Mouse (Mus musculus): ENCODE measurements around the gene Ptpn21.

DNA sequence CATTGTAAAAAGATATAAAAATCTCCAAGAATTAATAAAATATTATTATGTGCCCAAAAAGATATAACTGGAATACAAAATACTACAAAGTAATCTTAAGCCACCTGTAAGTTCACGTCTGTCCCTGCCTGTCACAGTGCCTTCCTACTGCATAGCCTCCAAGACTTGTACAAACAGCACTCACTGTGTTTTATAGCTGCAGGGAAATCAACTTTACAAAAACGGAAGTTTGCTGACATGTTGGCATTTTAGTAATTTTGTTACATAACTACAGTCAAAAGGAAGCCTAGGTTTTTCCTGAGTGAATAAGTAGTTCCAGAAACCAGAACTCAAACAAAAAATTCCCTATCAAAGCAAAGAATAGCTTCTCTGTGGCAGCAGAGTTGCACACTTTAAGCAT, 33.7 kb downstream of the Ptpn21 start:
- TF ChIP-seq CTCF (IDR thresholded peaks at IDR 0.05; ENCODE audit: low read depth) (no peak), EP300 (optimal IDR thresholded peaks at IDR 0.05) (no peak)

Data from stomach, postnatal 0 days (tissue).